Mouse (Mus musculus) right cerebral cortex, postnatal 14 days (tissue): ENCODE results near the gene Vmn1r71.
"Not testable (repeated sequence)": the region's sequence is repeated elsewhere in the genome, so short reads cannot be mapped to it uniquely, and the experiment has no call there.

Experiments used
- DNase-seq: peaks from one replicate; pipeline ENCODE4 v3.0.0; 2022

Vmn1r71 gene

DNA sequence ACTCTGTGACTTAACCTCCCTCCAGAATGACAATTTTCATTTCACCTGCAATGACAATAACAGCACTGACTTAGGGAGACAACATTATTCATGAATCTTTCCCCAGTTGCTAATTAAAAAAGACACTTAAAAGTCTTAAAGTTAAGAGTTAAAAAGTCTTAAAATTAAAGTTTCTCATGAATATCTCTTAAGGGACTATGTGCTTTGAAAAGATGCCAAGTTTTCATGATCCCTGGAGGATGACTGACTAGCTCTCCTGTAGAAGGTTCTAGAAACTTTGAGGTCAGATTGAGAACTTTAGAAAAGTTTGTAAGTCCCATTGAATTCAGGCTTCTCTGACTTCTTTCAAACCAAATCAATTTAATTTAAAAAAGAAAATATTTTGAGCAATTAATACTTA lies at the start of gene Vmn1r71:
TSS of gene Vmn1r71 (minus strand) at position 101 of the 400 bp plus-strand sequence.
- no peak for DNase-seq

GRCm38 (mm10) chr7:10757551-10757950 lies 3.4 kb upstream of the Vmn1r71 start:
- not testable (repeated sequence) for DNase-seq
